Mouse (Mus musculus): ENCODE measurements at regions not wholly inside any gene's neighbourhood (a gene's known extent, or its start where the extent isn't known, plus 50 kb on each side); places are given as distances from the start of the nearest gene placed in this dataset.

DNA sequence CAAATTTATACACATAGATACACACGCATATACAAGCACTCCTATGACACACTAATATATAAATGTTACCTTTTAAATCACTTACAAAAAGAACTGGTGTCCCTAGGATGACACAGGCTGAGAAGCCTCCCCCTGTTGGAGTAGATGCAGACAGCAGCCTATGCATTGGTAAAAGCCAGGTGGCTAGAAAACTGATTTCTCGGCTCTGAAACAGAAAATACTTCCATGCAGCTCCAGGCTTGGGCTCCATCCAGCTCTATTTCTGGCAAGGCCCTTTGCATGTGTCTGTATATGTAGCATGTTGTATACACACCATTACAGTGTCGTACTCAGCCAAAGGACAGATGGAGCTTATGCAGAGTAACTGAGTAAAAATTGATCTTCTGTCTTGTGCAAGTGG lies 81.4 kb upstream of the Lrig3 start:
- TF ChIP-seq CHD1 (IDR thresholded peaks at IDR 0.05; ENCODE audit: low read depth, low read length) = no peak
- no peak for TF ChIP-seq EP300 (IDR thresholded peaks at IDR 0.05; ENCODE audit: low read length)
- TF ChIP-seq CTCF (conservative IDR thresholded peaks at IDR 0.05 in 1 of 2, IDR thresholded peaks at IDR 0.05 in 1 of 2; ENCODE audit: low read depth in 2 of 2, low read length in 2 of 2) = no peak
- TF ChIP-seq NRF1 (IDR thresholded peaks at IDR 0.05; ENCODE audit: low read depth, low read length) = no peak
- no peak for TF ChIP-seq USF2 (conservative IDR thresholded peaks at IDR 0.05; ENCODE audit: low read depth, low read length)

All from CH12.LX (cell line).